Mouse (Mus musculus) urinary bladder, postnatal 36 days (tissue): ENCODE data around the gene Lexm.
A peak's percentile ranks its signal among the peaks of the same experiment; 100 is the strongest.

ENCODE experiments used
- DNase-seq, 2 experiments: peaks; one replicate each; pipeline ENCODE4 v3.0.0; 2022; ENCODE audit warnings: low spot score in 2 of 2, mixed read lengths in 1 of 2

Gene Lexm

GRCm38 (mm10) chr4:106624271-106624670, 7.2 kb upstream of the Lexm start:
- DNase-seq = no peak

- no peak for DNase-seq
Observed at GRCm38 (mm10) chr4:106622712-106623111, 5.7 kb upstream of the Lexm start.

GRCm38 (mm10) chr4:106622030-106622493, 5.0 kb upstream of the Lexm start, which contains the start of gene Ttc22:
Gene Ttc22 (plus strand): TSS chr4:106622432.
- peak; percentile 70 for DNase-seq

DNA sequence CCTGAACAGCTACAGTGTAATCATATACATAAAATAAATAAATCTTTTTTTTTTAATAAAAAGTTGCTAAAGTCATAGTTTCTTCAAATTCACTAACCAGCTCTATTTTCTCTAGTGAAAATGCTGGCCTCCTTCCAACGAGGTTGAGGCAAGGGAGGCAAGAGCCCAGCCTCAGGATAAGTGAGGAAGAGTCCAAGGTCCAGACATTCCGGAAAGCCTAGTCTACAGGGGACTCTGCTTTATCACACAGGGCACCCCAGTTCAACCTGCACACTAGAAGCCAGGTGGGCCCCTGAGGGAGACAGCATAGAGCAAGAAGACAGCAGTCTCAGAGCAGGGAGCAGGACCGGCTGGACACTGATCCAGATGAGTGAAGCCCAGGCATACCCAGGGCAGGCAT, 4.4 kb upstream of the Lexm start:
- DNase-seq = no peak

- DNase-seq = no peak
Observed at GRCm38 (mm10) chr4:106618898-106619297, 1.9 kb upstream of the Lexm start.

DNA sequence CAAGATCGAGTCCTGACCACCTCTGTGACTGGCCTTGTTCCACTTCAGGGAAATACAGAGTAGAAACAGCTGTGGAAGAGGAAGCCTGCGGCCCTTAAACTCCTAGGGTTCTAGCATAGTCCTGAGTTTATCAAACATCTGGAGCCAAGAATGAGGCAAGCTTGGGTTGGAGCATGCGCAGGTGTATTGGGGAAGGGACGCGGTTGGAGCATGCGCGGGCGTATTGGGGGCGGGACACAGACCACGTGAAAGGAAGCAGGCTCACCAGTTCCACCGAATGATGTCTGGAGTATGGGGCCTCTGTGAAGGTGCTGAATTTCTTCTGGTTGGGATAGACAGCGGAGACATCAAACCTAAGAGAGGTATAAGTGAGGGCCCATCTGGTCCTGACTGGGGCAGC, 1.4 kb downstream of the Lexm start:
- DNase-seq = no peak

- no peak for DNase-seq
Observed at GRCm38 (mm10) chr4:106614881-106615280, 2.2 kb downstream of the Lexm start.

DNA sequence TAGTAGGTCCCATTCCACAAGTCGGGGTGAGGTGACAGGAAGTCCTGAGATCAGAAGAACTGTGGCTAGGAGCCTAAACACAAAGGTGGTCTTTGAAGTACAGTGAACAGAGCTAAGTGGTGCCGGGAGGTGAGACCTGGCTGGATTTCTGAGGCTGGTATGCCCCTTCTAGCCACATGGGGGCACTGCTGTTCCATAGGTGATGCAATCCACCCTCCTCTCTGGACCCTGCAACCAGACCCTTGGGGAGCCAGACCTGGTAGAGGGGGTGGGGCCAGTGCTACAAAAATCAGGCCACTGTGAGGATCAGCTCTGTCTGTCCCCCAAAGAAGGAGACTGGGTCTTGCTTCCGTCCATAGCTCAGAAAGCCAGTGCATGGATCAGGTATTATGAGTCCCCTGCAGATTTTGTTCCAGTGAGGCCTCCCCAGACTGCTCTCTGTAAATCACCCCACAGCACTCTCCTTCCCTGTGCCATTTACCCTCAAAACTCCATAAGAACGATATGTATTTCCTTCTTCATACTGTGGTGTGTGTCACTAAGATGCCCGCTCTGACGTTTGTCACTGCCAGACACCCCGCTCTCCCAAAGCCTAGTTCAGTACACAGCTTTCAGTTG, 2.8 kb downstream of the Lexm start:
- peak; percentile 39 to 48 for DNase-seq

- DNase-seq = no peak
Observed at GRCm38 (mm10) chr4:106613560-106613959, 3.5 kb downstream of the Lexm start.

GRCm38 (mm10) chr4:106613105-106613504, 3.9 kb downstream of the Lexm start:
- no peak for DNase-seq

DNA sequence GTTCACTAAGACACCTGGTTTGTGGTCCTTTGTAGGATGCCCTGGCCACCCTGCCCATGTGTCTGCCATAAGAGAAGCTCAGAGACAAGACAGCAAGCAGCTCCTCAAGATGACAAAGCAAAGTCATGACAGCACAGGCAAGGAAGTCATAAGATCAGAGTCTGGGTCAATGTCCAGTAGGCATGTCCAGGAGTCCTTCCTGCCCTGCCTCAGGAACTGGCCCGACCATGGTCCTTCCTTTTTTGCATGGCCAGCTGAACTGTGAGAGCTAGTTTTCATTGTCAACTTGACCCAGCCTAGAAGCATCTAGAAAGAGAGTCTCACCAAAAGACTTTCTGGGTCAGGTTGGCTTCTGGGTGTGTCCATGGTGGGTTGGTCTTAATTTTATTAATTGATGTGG, 9.1 kb downstream of the Lexm start:
- no peak for DNase-seq

DNA sequence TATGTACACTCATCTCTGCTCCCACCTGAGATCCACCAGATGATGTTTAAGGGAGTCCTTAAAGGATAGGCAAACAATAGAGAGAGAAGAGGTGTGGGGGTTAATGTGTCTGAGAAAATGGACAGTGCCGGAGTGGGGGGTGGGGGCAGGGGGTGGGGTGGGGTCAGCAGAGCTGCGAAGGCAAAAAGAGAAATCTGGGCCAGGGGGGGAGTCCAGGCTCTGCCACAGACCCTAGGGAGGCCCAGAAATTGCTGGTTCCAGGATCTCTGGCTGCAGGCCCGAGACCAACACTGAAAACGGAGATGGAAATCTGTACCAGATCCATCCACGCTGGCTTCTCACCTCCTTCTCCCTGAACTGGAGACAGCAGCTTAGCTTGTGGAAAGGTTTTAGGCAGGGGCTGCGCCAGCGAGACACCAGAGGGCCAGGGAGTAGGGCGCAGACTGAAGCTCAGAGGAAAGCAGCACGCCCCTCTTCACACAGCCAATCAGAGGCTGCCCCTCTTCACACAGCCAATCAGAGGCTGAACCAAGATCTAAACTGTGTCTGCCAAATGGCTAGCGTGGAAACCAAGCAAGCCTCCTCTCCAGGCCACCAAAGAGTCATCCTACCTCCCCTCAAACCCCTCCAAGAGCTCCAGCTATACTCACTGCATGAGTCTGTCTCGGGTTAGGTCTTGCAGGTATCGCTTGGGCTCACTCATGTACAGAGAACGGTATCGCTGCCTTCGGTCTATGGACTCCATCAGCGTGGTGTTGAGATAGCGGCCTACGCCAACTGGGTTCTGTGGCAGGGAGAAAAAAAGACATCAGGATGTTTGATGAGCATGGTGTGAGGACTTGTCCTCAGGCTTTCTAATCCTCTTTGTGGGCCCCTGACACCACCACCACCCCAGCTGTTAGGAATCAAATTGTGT, 10.1 kb downstream of the Lexm start:
- no peak for DNase-seq

DNA sequence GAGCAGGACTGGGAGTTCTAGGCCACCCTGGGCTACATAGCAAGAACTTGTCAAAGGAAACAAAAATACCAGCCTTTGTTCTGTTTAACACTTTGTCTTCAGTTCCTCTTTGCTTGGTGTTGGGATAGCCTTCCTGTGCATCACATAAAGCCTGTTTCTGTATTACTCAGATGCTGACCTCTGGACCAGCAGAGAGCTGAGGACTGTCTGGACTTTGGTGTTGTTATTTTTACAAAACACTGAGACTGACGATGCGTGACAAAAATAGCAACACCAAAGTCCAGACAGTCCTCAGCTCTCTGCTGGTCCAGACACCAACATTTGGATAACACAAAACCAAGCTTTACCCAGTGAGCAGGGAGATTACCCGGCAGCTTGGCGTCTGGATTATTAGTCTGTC, 16.3 kb downstream of the Lexm start:
- no peak for DNase-seq

GRCm38 (mm10) chr4:106599415-106599814, 17.6 kb downstream of the Lexm start:
- DNase-seq = no peak

- no peak for DNase-seq
Observed at GRCm38 (mm10) chr4:106597741-106598140, 19.3 kb downstream of the Lexm start.

GRCm38 (mm10) chr4:106597055-106597454, 20.0 kb downstream of the Lexm start:
- no peak for DNase-seq

- DNase-seq = no peak
Observed at GRCm38 (mm10) chr4:106596200-106596599, 20.8 kb downstream of the Lexm start.

DNA sequence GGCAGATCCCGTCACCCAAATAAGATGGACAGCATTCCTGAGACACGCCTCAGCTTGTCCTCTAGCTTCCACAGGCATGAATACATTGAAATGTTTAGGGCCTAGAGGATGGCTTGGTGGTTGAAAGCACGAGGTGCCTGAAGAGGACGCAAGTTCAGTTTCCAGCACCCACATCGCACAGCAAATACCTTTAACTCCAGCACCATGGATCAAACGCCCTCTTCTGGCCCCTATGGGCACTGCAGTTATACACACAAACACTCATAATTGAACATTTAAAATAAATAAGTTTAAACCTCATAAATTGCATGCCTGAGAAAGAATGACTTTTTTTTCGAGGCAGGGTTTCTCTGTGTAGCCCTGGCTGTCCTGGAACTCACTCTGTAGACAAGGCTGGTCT, 23.4 kb downstream of the Lexm start:
- no peak for DNase-seq

DNA sequence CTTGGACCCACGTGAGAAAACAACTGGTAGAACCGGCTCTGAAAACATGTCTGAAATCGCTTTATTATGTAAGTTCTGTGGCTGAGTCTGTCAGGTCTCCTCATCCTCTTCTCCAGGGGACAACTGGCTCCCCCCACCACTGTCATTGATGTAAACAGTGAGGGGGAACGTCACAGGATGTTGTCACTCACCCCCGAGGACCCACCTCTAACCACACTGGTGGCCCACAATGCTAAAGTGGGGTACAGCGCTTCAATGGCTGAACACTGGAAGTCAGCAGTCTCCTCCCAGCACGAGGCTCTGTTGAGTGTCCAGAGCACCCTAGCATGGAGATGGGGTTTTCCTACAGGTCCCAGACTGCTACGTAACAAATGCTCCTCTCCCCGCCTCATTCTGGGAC, 26.2 kb downstream of the Lexm start:
- no peak for DNase-seq

GRCm38 (mm10) chr4:106590142-106590541, 26.9 kb downstream of the Lexm start:
- peak; percentile 36 to 39 for DNase-seq

- no peak for DNase-seq
Observed at GRCm38 (mm10) chr4:106587075-106587474, 30.0 kb downstream of the Lexm start.

DNA sequence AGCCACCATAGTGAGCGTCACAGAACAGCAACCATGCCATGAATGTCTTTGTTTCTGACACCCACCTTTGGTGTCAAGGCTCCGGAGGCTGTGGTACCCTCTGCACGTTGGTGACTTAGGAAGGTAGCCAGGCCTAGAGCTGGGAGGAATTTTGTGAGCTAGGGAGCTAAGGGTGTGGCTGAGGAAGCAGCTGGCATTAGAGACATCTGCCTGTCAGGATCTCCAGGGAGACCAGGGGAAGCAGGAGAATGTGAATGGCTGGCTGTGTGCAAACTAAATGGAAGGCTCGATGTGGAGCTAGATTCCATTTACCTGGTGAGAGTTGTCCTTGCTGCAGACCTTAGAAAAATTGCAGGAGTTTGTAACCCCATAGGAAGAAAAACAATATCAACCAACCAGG, 32.4 kb downstream of the Lexm start:
- DNase-seq = no peak
